Mouse (Mus musculus): ENCODE measurements at regions not wholly inside any gene's neighbourhood (a gene's known extent, or its start where the extent isn't known, plus 50 kb on each side); places are given as distances from the start of the nearest gene placed in this dataset.

DNA sequence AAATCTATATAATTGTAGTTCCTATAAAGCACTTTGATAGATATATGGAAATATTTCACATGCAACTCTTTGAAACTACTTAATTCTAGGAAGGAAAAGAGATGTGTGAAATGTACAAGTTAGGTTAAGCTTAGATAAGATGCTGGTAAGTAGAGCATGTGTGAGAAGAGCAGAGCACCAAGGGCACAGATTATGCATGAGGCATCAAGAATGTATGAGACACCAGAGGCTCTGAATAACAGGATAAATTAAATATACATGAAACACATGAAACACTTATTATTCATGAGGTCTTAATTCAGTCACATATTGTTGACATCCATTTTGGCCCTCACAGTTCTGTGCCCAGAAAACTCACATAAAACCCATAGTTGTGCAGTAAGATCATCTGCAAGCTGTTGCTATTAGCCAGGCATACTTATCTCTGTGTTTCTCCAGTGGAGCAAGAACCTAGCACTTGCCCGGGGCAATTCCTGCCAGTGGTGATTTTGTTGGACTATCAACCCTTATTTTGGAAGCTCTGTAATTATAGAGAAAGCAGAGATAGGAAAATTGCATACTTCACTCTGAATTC is 556.1 kb downstream of the Plod2 start:
- DNase-seq (ENCODE audit: low spot score in 2 of 2), result no peak

DNA sequence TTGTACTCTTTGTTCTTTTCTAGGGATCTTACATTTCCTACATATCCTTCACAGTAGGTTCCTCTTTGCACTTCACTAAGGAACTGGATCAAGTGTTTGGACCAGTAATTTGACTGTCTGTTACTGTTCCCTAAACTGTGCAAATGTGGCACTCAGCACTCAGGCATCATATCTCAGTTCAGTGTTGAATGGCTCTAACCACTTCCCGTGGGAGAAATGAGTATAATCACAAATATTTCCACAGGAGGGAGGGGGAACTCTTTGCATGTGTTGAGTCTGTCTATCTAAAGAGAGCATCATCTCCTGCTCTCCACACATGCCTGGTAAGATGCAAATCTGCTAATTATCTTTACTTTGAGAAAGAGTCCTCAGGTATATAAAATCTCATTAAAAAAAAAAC is 588.5 kb downstream of the Plod2 start:
- no peak for DNase-seq (ENCODE audit: low spot score in 2 of 2)

DNA sequence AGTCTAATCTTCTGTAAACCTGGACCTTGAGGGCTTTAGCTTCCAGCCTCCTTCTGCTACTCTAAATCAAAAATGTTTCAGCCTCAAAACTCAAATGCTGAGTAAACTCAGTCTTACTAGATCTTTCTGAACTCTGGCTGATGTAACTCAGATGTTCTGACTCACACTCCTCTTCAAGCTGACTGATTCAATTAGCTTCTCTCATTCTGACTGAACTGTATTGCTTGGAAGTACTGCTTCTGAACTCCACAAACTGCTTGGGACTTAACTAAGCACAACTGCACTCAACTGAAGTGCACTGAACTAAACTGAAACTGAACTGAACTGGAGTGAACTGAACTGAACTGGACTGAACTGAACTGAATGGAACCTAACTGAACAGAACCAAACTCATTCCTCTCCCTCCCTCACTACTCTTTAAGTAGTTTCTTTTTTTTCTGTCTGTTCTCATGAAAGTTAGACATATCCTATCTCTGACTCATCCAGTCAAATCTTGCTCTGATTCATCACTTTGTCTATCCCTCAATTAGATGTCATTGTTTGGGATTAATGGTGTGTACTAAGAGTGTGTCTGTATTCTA is 589.7 kb downstream of the Plod2 start:
- no peak for DNase-seq (ENCODE audit: low spot score in 2 of 2)

DNA sequence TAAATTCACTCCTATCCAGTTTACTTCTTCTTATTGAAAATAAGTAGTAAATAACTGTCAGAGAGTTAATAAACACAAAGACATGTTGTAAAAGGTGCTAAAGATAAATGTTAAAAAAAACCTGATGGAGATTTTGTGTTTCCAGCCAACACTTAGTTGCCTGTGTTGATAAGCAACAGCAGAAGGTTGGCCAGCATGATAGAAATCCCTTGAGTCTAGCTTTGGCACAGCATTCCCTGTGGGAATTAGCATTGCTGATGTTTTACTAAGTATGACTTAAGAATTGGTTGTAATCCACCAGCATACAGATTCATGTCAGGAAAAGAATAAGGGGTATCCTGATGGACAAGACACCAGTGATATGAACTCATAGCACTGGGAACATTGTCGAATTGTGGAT is 594.3 kb downstream of the Plod2 start:
- DNase-seq (ENCODE audit: low spot score in 2 of 2), result no peak

DNA sequence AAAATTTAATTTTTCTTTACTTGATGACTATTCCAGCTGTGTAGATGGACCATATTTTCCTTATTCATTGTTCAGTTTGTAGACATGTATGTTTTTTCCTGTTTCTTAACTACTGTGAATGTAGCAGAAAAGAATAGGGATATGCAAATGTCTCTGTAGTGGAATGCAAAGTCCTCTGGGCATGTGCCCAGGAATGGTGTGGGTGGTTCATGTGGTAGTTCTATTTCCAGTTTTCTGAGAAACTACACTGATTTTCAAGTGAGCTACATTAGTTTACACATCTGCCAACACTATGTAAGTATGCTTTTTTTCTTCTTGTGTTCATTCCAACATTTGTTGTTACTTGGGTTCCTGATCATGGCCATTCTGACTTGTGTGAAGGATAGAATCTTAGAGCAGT is 628.0 kb downstream of the Plod2 start:
- DNase-seq (ENCODE audit: low spot score in 2 of 2), result no peak

DNA sequence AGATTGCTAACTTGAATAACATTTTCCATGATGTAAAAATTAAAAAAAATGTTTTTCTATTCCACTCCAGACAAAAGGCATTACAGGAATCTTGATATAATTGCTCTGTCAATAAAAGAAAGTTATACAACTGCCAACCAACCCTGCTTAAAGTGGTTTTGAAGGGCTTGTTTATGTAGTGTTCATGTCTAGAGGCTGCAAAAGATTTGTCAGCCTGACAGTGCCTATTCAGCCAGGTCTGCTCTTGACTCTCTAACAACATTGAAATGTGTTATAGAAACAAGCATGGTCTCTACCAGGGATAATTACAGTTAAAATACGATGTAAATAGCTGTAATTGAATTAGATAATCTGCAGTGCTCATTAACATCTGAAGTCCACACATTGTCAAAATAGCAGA is 644.6 kb downstream of the Plod2 start:
- DNase-seq (ENCODE audit: low spot score in 2 of 2), result no peak

DNA sequence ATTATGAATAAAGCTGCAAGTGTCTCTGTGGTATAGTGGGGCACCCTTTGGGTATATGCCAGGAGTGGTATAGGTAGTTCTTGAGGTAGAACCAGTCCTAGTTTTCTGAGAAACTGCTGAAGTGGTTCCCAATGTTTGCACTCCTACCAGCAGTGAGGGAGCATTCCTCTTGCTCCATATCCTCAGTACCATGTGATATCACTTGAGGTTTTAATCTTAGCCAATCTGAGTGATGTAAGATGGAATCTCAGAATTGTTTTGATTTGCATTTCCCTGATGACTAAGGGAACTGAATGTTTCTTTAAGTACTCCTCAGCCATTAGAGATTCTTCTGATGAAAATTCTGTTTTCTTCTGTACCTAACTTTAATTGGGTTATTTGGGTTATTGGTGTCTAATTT is 690.5 kb downstream of the Plod2 start:
- DNase-seq (ENCODE audit: low spot score in 2 of 2), result no peak

DNA sequence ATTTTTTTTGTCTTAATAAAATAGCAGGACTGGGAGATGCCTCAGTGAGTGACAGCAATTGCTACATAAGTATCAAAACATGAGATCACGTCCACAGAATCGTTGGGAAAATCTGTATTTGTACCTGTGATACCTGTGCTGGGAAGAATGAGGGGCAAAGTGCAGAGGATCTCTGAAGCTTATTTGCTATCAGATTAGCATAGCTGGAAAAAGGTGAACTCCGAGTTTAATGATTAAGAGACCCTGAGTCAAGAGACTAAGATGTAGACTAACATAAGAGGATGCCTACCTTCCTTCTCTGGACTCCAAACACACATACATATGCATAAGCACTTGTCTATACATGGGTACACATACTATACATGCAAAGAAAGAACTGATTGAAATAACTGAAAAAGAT is 710.1 kb downstream of the Plod2 start:
- DNase-seq (ENCODE audit: low spot score in 2 of 2), result no peak

DNA sequence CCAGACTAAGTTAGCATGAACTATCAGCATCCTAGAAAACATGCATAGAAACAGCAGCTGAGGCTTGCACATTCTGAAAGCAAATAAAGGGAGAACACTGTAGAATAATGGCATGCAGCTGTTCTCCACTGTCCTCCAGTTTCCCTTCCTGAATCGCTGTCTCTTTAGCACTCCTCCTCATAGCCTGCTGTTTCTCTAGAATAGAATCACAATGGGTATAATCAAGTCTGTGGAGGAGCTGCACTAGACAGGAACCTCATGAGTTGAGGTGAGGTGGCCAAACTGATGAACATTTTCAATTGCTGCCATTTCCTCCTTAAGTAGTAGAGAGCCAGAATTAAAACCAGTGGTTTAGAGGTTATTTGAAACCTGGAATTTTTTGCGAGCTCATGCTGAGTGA is 755.3 kb downstream of the Plod2 start:
- DNase-seq (ENCODE audit: low spot score in 2 of 2), result no peak

DNA sequence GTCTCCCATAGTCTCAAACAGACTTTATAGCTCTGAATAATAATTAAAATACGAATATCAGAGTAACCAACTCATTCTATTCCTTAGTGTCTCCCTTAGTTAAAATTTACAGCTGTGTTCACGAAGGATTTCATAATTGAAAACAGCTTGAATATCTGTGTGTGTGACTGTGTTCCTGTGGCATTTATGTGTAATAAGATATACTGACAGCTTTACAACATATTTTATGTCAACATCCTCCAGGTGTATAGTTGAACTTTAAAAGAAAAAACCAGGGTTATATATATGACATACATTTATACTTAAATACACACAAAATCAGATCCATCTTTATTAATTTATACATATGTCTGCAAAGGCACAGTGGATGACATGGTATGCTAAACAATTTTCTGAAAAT is 764.7 kb downstream of the Plod2 start:
- no peak for DNase-seq (ENCODE audit: low spot score in 2 of 2)

DNA sequence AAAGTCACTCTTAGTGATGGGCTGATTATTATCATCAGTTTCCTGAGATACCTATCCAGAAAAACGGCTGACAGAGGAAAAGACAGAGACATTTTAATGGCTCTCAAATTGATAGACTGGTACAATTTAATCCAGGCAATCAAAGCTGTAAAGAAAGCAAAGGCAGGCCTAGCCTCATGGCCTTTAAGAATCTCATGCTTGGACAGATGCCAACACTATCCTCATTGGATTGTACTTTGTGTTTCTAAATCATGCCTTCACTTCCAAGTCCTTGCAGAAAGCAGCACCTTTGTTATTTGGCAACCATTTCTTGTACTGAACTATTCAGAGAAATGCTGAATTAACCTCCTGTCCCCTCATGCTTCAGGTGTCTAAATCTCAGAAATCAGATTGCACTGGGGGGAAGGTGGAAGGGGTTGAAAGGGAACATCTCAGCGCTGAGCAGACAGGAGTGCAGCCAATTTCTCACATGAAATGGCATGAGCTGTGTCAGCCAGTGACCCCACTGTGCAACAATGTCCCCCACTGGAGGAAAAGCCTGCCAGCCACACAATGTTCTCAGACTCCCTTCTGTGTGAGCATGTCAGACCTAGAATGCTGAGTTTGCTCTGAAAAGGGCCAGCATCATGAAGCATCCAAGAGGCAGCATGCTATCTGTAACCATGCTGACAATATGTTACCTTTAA is 787.1 kb downstream of the Plod2 start:
- DNase-seq (ENCODE audit: low spot score in 2 of 2), result no peak

Data from adrenal gland, postnatal 4 days (tissue).